Mouse (Mus musculus) forebrain, embryonic 15.5 days (tissue): ENCODE measurements at regions not wholly inside any gene's neighbourhood (a gene's known extent, or its start where the extent isn't known, plus 50 kb on each side); places are given as distances from the start of the nearest gene placed in this dataset.
"Not testable (repeated sequence)": the region's sequence is repeated elsewhere in the genome, so short reads cannot be mapped to it uniquely, and the experiment has no call there.

Source experiments
- ATAC-seq: fragments of 200-750 bp; cut with Nextera tagmentation; replicated peaks from 2 replicates; pipeline ENCODE4 v1.8.0; 2017; ENCODE audit warnings: mild to moderate bottlenecking, moderate TSS enrichment, moderate library complexity
- H3K27ac ChIP-seq: fragments of 300-500 bp; sonication (generic); replicated peaks from 2 replicates; pipeline ENCODE4 v1.5.1; 2015; ENCODE audit warnings: mild to moderate bottlenecking, inconsistent platforms
- H3K27me3 ChIP-seq: fragments of 300-500 bp; sonication (generic); 2 replicates; pipeline ENCODE4 v1.6.1; 2015; ENCODE audit warnings: inconsistent platforms
- H3K36me3 ChIP-seq: fragments of 300-500 bp; sonication (generic); 2 replicates; pipeline ENCODE4 v1.6.1; 2015; ENCODE audit warnings: mild to moderate bottlenecking, inconsistent platforms
- H3K4me1 ChIP-seq: fragments of 300-500 bp; sonication (generic); 2 replicates; pipeline ENCODE4 v1.6.1; 2015; ENCODE audit warnings: inconsistent platforms
- H3K4me2 ChIP-seq: fragments of 300-500 bp; sonication (generic); replicated peaks from 2 replicates; pipeline ENCODE4 v1.6.1; 2015; ENCODE audit warnings: mild to moderate bottlenecking, inconsistent platforms
- H3K4me3 ChIP-seq: fragments of 300-500 bp; sonication (generic); 2 replicates; pipeline ENCODE4 v1.5.1; 2015; ENCODE audit warnings: mild to moderate bottlenecking, inconsistent platforms
- H3K9ac ChIP-seq: fragments of 300-500 bp; sonication (generic); replicated peaks from 2 replicates; pipeline ENCODE4 v1.6.1; 2015; ENCODE audit warnings: mild to moderate bottlenecking, inconsistent platforms
- H3K9me3 ChIP-seq: fragments of 300-500 bp; sonication (generic); 2 replicates; pipeline ENCODE4 v1.6.1; 2016; ENCODE audit warnings: inconsistent platforms
- WGBS: fragments of 180-500 bp; shearing (Covaris S2); methylation state at CpG from one replicate; pipeline ENCODE4 v1.1.7; 2015; ENCODE audit warnings: mixed read lengths; 5-methylcytosine and 5-hydroxymethylcytosine counted together

GRCm38 (mm10) chr1:23316288-23316687 is 81.3 kb downstream of the Ogfrl1 start:
- 93% methylated on average over 2 of the region's 2 CpGs for WGBS
- H3K36me3 ChIP-seq, H3K4me2 ChIP-seq: not testable (repeated sequence)

GRCm38 (mm10) chr1:23314863-23315262 is 82.7 kb downstream of the Ogfrl1 start:
- not testable (repeated sequence) for H3K27ac ChIP-seq, H3K36me3 ChIP-seq, H3K4me3 ChIP-seq, H3K27me3 ChIP-seq, H3K4me1 ChIP-seq, H3K4me2 ChIP-seq, H3K9me3 ChIP-seq, ATAC-seq, H3K9ac ChIP-seq
- 85% methylated on average over 2 of the region's 2 CpGs for WGBS

More at GRCm38 (mm10) chr1:23316288-23316687, 81.3 kb downstream of the Ogfrl1 start:
- ATAC-seq, H3K4me1 ChIP-seq, H3K27ac ChIP-seq, H3K9me3 ChIP-seq, H3K27me3 ChIP-seq, H3K4me3 ChIP-seq, H3K9ac ChIP-seq: not testable (repeated sequence)

GRCm38 (mm10) chr1:23292718-23293117 is 104.9 kb downstream of the Ogfrl1 start:
- no peaks in the 10 kb centered on the region for H3K4me1 ChIP-seq
- 89% methylated on average over 1 of the region's 1 CpGs for WGBS
- H3K9ac ChIP-seq: no peak overlapping the region
- no peak overlapping the region for H3K4me3 ChIP-seq
- 0 out of 2 replicates have a peak, but pooled peaks cover 4% of the 10 kb centered on the region for H3K36me3 ChIP-seq
- no peak for ATAC-seq
- no peak overlapping the region for H3K27ac ChIP-seq
- no peak overlapping the region for H3K4me2 ChIP-seq
- no peaks in the 10 kb centered on the region for H3K27me3 ChIP-seq
- H3K9me3 ChIP-seq: no peaks in the 10 kb centered on the region

- Histone ChIP-seq H3K27ac (no peak overlapping the region), H3K36me3 (0 out of 2 replicates have a peak, but pooled peaks cover 4% of the 10 kb centered on the region), H3K4me3 (no peak overlapping the region), H3K27me3 (no peaks in the 10 kb centered on the region), H3K4me1 (no peaks in the 10 kb centered on the region), H3K4me2 (no peak overlapping the region), H3K9ac (no peak overlapping the region), H3K9me3 (no peaks in the 10 kb centered on the region)
- peak; percentile 76; the same call in 1 of the 2 replicates for ATAC-seq
- 20% methylated on average over 4 of the region's 4 CpGs for WGBS
Observed at GRCm38 (mm10) chr1:23286741-23287140, 110.8 kb downstream of the Ogfrl1 start.

- Histone ChIP-seq H3K4me1 (no peaks in the 10 kb centered on the region), H3K36me3 (no peaks in the 10 kb centered on the region), H3K4me2 (no peak overlapping the region), H3K9me3 (no peaks in the 10 kb centered on the region), H3K27me3 (no peaks in the 10 kb centered on the region), H3K27ac (no peak overlapping the region), H3K9ac (no peak overlapping the region), H3K4me3 (no peak overlapping the region)
- WGBS: 87% methylated on average over 4 of the region's 4 CpGs
- ATAC-seq: no peak
Observed at GRCm38 (mm10) chr1:23282870-23283219, 114.7 kb downstream of the Ogfrl1 start.

- WGBS: 97% methylated on average over 2 of the region's 2 CpGs
Observed at GRCm38 (mm10) chr1:23282215-23282869, 115.2 kb downstream of the Ogfrl1 start.

GRCm38 (mm10) chr1:23279827-23280226 is 117.7 kb downstream of the Ogfrl1 start:
- ATAC-seq: no peak
- H3K4me3 ChIP-seq: no peak overlapping the region
- WGBS: 90% methylated on average over 2 of the region's 2 CpGs
- H3K9ac ChIP-seq: no peak overlapping the region
- no peaks in the 10 kb centered on the region for H3K27me3 ChIP-seq
- peaks cover 10% of the 10 kb centered on the region; the same call in 1 of the 2 replicates for H3K4me1 ChIP-seq
- no peaks in the 10 kb centered on the region for H3K9me3 ChIP-seq
- no peaks in the 10 kb centered on the region for H3K36me3 ChIP-seq
- H3K4me2 ChIP-seq: no peak overlapping the region
- no peak overlapping the region for H3K27ac ChIP-seq

More at GRCm38 (mm10) chr1:23282215-23282869, 115.2 kb downstream of the Ogfrl1 start:
- H3K27ac ChIP-seq: no peak overlapping the region
- no peak overlapping the region for H3K4me3 ChIP-seq
- H3K4me1 ChIP-seq: no peaks in the 10 kb centered on the region
- no peak overlapping the region for H3K9ac ChIP-seq
- H3K4me2 ChIP-seq: no peak overlapping the region
- H3K9me3 ChIP-seq: no peaks in the 10 kb centered on the region
- no peak for ATAC-seq
- no peaks in the 10 kb centered on the region for H3K27me3 ChIP-seq
- no peaks in the 10 kb centered on the region for H3K36me3 ChIP-seq

GRCm38 (mm10) chr1:23272077-23272476 is 125.5 kb downstream of the Ogfrl1 start:
- no peak overlapping the region for H3K27ac ChIP-seq
- no peak for ATAC-seq
- H3K4me3 ChIP-seq: no peak overlapping the region
- 74% methylated on average over 6 of the region's 6 CpGs for WGBS
- H3K36me3 ChIP-seq: 0 out of 2 replicates have a peak, but pooled peaks cover 3% of the 10 kb centered on the region
- peaks cover 12% of the 10 kb centered on the region; the same call in 1 of the 2 replicates for H3K4me1 ChIP-seq
- no peak overlapping the region for H3K4me2 ChIP-seq
- H3K9me3 ChIP-seq: no peaks in the 10 kb centered on the region
- no peak overlapping the region for H3K9ac ChIP-seq
- no peaks in the 10 kb centered on the region for H3K27me3 ChIP-seq

- H3K9me3 ChIP-seq: no peaks in the 10 kb centered on the region
- ATAC-seq: no peak
- H3K4me1 ChIP-seq: 0 out of 2 replicates have a peak, but pooled peaks cover 4% of the 10 kb centered on the region
- H3K4me3 ChIP-seq: no peak overlapping the region
- 0 out of 2 replicates have a peak, but pooled peaks cover 3% of the 10 kb centered on the region for H3K36me3 ChIP-seq
- H3K4me2 ChIP-seq: no peak overlapping the region
- no peaks in the 10 kb centered on the region for H3K27me3 ChIP-seq
- WGBS: 41% methylated on average over 6 of the region's 6 CpGs
- 0 out of 2 replicates have a peak overlapping the region, but pooled peaks have one; percentile 11 for H3K27ac ChIP-seq
- no peak overlapping the region for H3K9ac ChIP-seq
Observed at GRCm38 (mm10) chr1:23270910-23271822, 126.4 kb downstream of the Ogfrl1 start.

- Histone ChIP-seq H3K9me3 (no peaks in the 10 kb centered on the region), H3K36me3 (0 out of 2 replicates have a peak, but pooled peaks cover 3% of the 10 kb centered on the region), H3K4me3 (no peak overlapping the region), H3K9ac (no peak overlapping the region), H3K27me3 (no peaks in the 10 kb centered on the region), H3K4me1 (peaks cover 9% of the 10 kb centered on the region; the same call in 1 of the 2 replicates), H3K27ac (no peak overlapping the region), H3K4me2 (no peak overlapping the region)
- no peak for ATAC-seq
Observed at GRCm38 (mm10) chr1:23268062-23268461, 129.5 kb downstream of the Ogfrl1 start.

GRCm38 (mm10) chr1:23265556-23266232 is 131.9 kb downstream of the Ogfrl1 start:
- 72% methylated on average over 3 of the region's 3 CpGs for WGBS
- no peak for ATAC-seq

GRCm38 (mm10) chr1:23264251-23264650 is 133.3 kb downstream of the Ogfrl1 start:
- no peak for ATAC-seq
- WGBS: 69% methylated on average over 3 of the region's 3 CpGs
- no peak overlapping the region for H3K4me3 ChIP-seq
- 0 out of 2 replicates have a peak, but pooled peaks cover under 1% of the 10 kb centered on the region for H3K36me3 ChIP-seq
- H3K9ac ChIP-seq: no peak overlapping the region
- H3K4me2 ChIP-seq: no peak overlapping the region
- no peaks in the 10 kb centered on the region for H3K9me3 ChIP-seq
- H3K27me3 ChIP-seq: no peaks in the 10 kb centered on the region
- no peak overlapping the region for H3K27ac ChIP-seq
- H3K4me1 ChIP-seq: peaks cover 10% of the 10 kb centered on the region

More at GRCm38 (mm10) chr1:23265556-23266232, 131.9 kb downstream of the Ogfrl1 start:
- Histone ChIP-seq H3K27ac (no peak overlapping the region), H3K9ac (no peak overlapping the region), H3K4me1 (peaks cover 5% of the 10 kb centered on the region; the same call in 1 of the 2 replicates), H3K36me3 (0 out of 2 replicates have a peak, but pooled peaks cover 3% of the 10 kb centered on the region), H3K4me3 (no peak overlapping the region), H3K27me3 (no peaks in the 10 kb centered on the region), H3K9me3 (no peaks in the 10 kb centered on the region), H3K4me2 (no peak overlapping the region)
